ENCODE assay signal across 17 mouse cellular contexts in the genomic region with DNA sequence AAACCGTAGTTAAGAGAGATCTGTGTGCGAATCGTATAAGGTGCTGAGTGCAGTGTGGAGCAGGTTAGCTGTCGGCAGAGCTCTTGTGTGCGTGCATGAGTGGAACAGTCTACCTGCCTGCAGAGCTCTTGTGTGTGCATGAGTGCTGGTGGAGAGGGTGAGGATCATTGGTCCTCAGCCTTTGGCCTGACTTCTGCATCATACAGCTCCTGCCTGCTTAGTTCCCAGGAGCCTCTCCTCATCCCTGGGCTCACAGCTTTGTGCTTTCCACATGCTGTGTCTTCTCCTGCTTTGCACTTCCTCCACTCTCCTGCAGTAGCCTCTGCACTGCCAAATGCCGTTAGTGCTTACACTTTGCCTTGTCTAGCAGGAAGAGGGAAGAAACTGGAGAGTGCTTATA.
"Had no signal": no experiment of that assay in that cellular context is flagged by ENCODE, and none has a peak within 500 bp of the region (broad histone marks: within the 10 kb centered on the region; RNA-seq: fewer than 3 reads in every experiment).

No protein-coding gene starts in this region.

- H3K4me2 ChIP-seq: liver, embryonic 11.5 days; liver, embryonic 15.5 days; neural tube, embryonic 12.5 days had no signal

- H3K36me3 ChIP-seq: limb, embryonic 10.5 days; liver, embryonic 15.5 days; neural tube, embryonic 12.5 days had no signal

- H3K9ac ChIP-seq: liver, embryonic 15.5 days; neural tube, embryonic 12.5 days had no signal

- H3K27ac ChIP-seq: kidney, postnatal 0 days; limb, embryonic 10.5 days; liver, embryonic 15.5 days; neural tube, embryonic 12.5 days; stomach, postnatal 0 days had no signal

- H3K4me3 ChIP-seq: limb, embryonic 10.5 days; liver, embryonic 15.5 days; myocyte; neural tube, embryonic 12.5 days had no signal

- H3K9me3 ChIP-seq: limb, embryonic 10.5 days; liver, embryonic 15.5 days; neural tube, embryonic 12.5 days had no signal

- ATAC-seq: lung, postnatal 0 days had no signal

- DNase-seq: kidney, adult 9 months; kidney, postnatal 36 days; layer of hippocampus, adult 9-11 months; layer of hippocampus, postnatal 36 days; lung, adult 2 months; lung, postnatal 4 days; midbrain, embryonic 14.5 days; right cerebral cortex, postnatal 25 days; thymus, postnatal 4 days had no signal

- H3K27me3 ChIP-seq: liver, embryonic 15.5 days; neural tube, embryonic 12.5 days had no signal
